Mouse (Mus musculus): Measurements from ENCODE around the gene Tgfbrap1. TPM values are rescaled to one million over a fixed set of nuclear protein-coding genes. Genes with fewer than 3 reads are reported as not detected.

The Tgfbrap1 gene
- polyA plus RNA-seq, 1 experiment = 12.2 TPM

- no peak for TF ChIP-seq GATA1 (IDR thresholded peaks at IDR 0.05; ENCODE audit: low read length)
Measured at GRCm38 (mm10) chr1:43127196-43127595, 28.8 kb upstream of the Tgfbrap1 start.

DNA sequence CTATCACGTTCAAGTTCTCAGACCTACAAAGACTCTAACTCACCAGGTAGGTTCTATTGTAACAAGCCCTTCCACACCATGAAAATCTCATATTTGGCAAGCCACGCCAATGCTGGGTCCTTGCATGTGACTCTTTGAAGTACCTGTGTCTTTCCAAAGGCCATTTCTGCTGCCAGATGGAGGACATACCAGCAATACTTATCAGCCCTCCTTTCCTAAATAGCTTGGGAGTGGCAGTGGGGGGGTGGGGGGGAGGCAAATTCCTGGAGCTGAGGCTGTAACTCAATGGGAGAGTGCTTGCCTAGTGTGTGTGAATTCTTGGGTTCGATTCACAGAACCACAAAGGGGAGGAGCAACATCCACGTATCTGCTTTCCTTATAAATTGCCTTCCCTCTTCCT is 26.3 kb upstream of the Tgfbrap1 start:
- no peak for TF ChIP-seq GATA1 (IDR thresholded peaks at IDR 0.05; ENCODE audit: low read length)

GRCm38 (mm10) chr1:43122616-43123015 is 24.2 kb upstream of the Tgfbrap1 start:
- TF ChIP-seq GATA1 (IDR thresholded peaks at IDR 0.05; ENCODE audit: low read length) = no peak

DNA sequence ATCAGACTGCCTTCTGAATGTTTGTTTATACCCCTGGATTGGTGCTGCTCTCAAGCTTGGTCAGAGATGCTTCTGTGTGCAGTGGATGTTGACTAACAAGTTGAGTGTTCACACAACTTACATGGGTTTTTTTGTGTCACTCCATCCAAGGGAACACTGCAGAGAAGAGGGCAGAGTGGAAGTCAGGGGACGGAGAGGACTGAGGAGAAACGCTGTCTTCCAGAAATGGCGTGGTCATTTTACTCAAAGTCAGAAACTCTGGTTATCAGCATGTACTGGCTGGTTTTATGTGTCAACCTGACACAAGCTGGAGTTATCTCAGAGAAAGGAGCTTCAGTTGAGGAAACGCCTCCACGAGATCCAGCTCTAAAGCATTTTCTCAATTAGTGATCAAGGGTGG is 22.5 kb upstream of the Tgfbrap1 start:
- TF ChIP-seq GATA1 (IDR thresholded peaks at IDR 0.05; ENCODE audit: low read length) = no peak

DNA sequence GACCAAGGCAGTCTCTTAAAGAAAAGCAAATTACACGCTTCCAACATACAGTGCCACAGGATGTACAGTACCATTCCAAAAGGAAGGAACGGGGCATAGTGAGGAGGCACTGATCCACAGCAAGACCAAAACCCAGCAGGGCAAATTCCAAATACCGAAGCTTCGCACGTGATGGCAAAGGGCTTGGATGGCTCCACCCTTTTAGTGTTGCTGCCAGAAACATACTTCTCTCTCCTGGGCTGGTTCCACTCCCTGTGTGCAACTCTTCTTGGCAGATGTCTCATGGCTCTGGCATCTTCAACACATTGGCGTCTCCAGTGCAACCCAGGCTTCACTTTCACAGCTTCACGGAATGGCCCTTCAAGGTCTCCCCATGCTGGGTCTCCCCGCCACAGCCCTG is 19.0 kb upstream of the Tgfbrap1 start:
- TF ChIP-seq GATA1 (IDR thresholded peaks at IDR 0.05; ENCODE audit: low read length) = no peak

DNA sequence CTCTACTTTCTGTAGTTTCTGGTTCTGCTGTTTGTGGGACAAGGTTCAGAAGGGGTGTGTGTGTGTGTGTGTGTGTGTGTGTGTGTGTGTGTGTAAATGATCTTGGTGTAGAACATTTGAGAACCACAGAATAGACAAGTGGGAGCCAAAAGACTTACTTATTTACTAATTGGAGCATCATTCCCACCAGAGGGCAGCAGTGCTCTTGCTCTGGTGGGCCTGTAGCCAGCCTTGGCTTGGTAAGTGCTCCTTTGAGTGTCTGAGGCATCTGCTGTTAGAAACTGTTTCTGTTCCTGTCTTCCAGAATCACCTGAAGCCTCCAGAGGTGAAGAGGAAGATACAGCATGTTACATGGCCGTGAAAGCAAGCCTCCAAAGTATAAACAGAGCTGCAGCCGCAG is 14.4 kb upstream of the Tgfbrap1 start:
- no peak for TF ChIP-seq GATA1 (IDR thresholded peaks at IDR 0.05; ENCODE audit: low read length)

DNA sequence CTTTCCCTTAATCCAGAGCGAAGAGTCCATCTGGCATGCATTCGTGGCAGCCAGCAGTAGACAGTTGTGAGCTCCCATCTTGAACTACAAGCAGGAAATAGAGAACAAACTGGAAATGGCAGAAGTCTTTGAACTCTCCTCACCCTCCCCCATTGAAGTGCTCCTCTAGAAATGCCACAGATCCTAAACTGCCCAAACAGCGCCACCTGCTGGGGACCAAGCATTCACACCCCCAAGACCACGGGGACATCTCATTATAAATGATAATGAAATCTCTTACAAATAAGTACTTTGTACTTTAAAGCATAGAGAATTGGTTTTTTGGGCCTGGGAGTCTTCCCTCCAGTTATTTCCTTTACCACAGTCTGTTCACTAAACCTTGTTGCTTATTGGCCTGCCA is 12.1 kb upstream of the Tgfbrap1 start:
- TF ChIP-seq GATA1 (IDR thresholded peaks at IDR 0.05; ENCODE audit: low read length) = no peak

- TF ChIP-seq GATA1 (IDR thresholded peaks at IDR 0.05; ENCODE audit: low read length) = no peak
Measured at GRCm38 (mm10) chr1:43108729-43109128, 10.3 kb upstream of the Tgfbrap1 start.

- TF ChIP-seq GATA1 (IDR thresholded peaks at IDR 0.05; ENCODE audit: low read length) = no peak
Measured at GRCm38 (mm10) chr1:43094206-43094605, 4.2 kb downstream of the Tgfbrap1 start.

DNA sequence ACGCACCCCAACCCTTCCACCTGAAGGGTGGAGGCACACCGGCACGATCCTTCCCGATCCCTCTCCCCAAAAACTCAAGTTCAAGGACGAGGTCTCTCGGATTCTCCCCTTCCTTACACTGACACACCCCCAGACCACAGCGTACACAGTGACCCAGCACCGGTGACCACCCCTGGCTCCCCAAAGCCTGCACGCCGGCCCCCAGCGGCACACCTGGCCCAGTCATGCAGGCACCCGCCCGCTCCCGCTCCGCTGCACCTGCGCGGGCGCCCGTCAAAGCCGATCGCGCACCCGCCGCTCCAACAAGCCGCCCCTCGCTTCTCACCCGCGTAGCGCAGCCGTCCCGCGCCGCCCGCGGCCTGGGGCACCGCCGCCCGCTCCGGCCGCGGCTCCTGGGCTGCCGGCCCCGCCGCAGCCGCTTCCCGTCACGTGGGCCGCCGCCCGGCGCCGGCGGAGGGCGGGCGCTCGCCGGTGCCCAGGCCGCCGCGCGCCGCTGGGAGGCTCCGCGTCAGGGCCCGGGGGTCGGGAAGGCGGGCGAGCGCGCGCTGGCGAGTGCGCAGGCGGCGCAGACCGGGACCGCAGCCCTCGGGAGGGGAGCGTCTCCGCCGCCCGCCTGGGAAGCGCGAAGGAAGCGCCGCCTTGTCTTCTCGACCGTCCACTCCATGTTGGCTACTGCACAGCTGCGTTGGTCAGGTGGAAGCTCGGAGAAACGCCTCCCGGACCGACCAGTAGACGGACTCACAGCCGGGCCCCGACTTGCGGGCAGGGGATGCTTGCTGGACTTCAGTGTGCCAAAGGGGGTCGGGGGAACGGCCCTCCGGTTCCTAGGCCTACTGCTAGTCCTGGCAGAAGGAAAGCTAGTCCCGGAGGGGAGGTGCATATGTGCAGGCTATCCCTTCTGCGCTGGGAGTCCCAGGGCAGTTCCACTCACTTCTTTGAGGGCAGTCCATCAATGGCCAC is 6.1 kb downstream of the Tgfbrap1 start:
- TF ChIP-seq GATA1 (IDR thresholded peaks at IDR 0.05; ENCODE audit: low read length) = no peak

DNA sequence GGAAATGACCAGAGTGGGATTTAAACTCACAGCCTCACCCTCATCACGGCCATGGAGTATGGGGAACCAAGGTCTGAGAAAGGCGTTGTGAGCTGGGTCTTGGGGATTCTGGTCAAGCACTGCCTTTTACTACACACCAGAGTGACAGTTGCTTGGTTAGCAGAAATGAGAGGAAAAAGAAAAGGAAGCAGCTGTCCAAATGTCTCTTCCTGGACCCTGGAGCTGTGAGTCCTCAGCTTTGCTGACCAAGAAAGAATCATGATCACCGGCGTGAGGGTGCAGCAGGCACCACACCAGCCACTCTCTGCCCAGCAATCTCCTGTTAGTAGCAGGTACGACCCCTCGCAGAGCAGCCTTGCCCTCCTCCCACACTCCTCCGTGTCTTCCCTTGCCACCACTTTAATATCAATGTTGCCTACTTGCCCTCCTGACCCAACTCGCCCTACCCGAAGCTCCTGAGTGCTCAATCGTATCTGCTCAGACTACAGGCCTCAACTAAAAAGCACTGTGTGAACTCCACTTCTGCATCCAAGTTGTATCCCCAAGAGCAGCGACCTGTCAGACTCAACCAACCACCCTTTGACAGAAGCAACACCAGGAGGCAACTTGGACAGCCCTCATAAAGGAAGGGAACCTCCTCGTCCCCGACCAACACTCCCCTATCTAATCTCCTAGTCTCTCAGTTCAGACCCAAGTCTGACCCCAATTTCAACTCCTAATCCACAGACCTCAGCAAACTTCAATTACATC is 7.0 kb downstream of the Tgfbrap1 start:
- no peak for TF ChIP-seq GATA1 (IDR thresholded peaks at IDR 0.05; ENCODE audit: low read length)

GRCm38 (mm10) chr1:43090418-43090817 is 8.0 kb downstream of the Tgfbrap1 start:
- no peak for TF ChIP-seq GATA1 (IDR thresholded peaks at IDR 0.05; ENCODE audit: low read length)

DNA sequence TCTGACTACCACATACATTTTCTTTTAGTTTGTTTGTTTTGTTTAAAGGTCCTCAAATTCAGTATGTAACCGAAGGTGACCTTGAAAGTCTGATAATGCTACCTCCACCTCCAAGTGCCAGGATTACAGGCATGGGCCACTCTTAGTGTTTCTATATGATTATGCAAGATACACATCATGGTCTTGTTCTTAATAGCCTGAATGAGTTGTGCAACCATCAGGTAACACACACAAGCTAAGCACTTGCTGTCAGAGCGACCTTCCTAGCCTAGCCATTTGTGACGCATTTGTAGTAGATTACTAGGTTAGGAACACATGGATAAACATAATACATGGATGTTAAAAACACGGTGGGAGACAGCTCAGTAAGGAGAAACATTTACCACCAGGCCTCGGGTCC is 15.5 kb downstream of the Tgfbrap1 start:
- TF ChIP-seq GATA1 (IDR thresholded peaks at IDR 0.05; ENCODE audit: low read length) = no peak

- no peak for TF ChIP-seq GATA1 (IDR thresholded peaks at IDR 0.05; ENCODE audit: low read length)
Measured at GRCm38 (mm10) chr1:43078124-43078523, 20.3 kb downstream of the Tgfbrap1 start.

- no peak for TF ChIP-seq GATA1 (IDR thresholded peaks at IDR 0.05; ENCODE audit: low read length)
Measured at GRCm38 (mm10) chr1:43074791-43075190, 23.6 kb downstream of the Tgfbrap1 start.

DNA sequence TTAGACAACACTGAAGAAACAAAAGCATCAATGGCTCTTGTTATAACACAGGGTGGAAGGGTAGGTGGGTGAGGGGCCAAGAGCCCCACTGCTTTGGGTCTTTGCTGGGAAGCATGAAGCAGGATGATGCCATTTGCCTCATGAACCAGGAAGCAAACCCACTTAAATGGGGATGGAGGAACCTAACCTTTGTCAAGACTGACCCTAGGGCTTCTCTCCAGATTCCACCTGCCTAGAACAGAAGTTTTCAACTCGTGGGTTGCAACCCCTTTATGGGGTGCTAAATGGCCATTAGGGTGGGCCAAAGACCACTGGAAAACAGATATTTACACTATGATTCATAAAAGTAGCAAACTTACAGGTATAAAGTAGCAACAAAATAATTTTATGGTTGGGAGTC is 25.9 kb downstream of the Tgfbrap1 start:
- TF ChIP-seq GATA1 (IDR thresholded peaks at IDR 0.05; ENCODE audit: low read length) = no peak
